ENCODE assay signal across 20 mouse cellular contexts in the genomic region with DNA sequence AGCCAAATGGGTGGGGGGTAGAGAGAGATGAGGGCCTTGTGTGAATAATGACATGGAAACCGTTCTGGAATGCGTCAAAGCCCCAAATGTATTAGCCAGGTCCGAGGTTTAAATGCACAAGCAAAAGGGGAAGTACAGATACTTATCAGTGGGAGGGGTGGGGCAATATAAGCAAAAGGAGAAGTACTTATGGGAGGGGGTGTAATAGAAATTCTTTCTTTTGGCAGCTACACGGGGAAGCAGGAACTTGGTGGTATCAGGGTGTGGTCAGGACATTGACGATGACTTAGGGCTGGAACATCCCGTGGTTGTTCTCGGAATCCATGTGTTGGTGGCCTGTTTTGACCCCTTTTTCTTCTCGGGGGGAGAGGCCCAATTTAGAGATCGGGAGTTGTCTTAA. TPM values are rescaled to one million over a fixed set of nuclear protein-coding genes. Genes with fewer than 3 reads are reported as not detected.
DNase-seq lines count a peak whose midpoint lies in the region; TF ChIP-seq lines count a peak whose summit lies in the region.
"Not testable (repeated sequence)": the region's sequence is repeated elsewhere in the genome, so short reads cannot be mapped to it uniquely, and the experiment has no call there.
"Had no signal": no experiment of that assay in that cellular context is flagged by ENCODE, and none has a peak within 500 bp of the region (broad histone marks: within the 10 kb centered on the region; RNA-seq: fewer than 3 reads in every experiment).

No protein-coding gene starts in this region.

- not testable (repeated sequence) for H3K79me2 ChIP-seq in MEL (ENCODE audit: control insufficient read depth, insufficient read depth, low read length, poor library complexity)

- peaks cover 14 to 16% of the 10 kb centered on the region in 2 experiments for H3K4me1 ChIP-seq in MEL (ENCODE audit: control insufficient read depth in 1 of 2, insufficient read depth in 2 of 2, low read length in 2 of 2)

- not testable (repeated sequence) for TF ChIP-seq RAD21 in MEL (IDR thresholded peaks at IDR 0.05; ENCODE audit: low read depth, low read length)

- peaks cover 0 to 21% of the 10 kb centered on the region in 2 experiments; a peak in 2 of 4 replicates for H3K36me3 ChIP-seq in MEL (ENCODE audit: control insufficient read depth in 1 of 2, insufficient read depth in 2 of 2, low read length in 2 of 2)

- peak overlapping the region; percentile 85 for H3K27ac ChIP-seq in MEL (ENCODE audit: control insufficient read depth, low read depth, low read length)

- H3K9ac ChIP-seq in MEL (ENCODE audit: control insufficient read depth, low read depth, low read length, poor library complexity, severe bottlenecking), result not testable (repeated sequence)

- not testable (repeated sequence) for TF ChIP-seq CTCF in MEL (IDR thresholded peaks at IDR 0.05 in 2 of 3, conservative IDR thresholded peaks at IDR 0.05 in 1 of 3; ENCODE audit: control insufficient read depth in 1 of 3, insufficient read depth in 1 of 3, low read depth in 2 of 3, low read length in 3 of 3, poor library complexity in 1 of 3, severe bottlenecking in 1 of 3)

- TF ChIP-seq EP300 in MEL (IDR thresholded peaks at IDR 0.05; ENCODE audit: low read depth in 1 of 2, low read length in 2 of 2), result peak; percentile 71 to 72

- peak; percentile 69 for DNase-seq in 416B (ENCODE audit: low read depth)
- peak; percentile 86 for DNase-seq in MEL (ENCODE audit: low read depth, low spot score)
- peak; percentile 68 for DNase-seq in MEL-GATA-1-ER (ENCODE audit: extremely low read depth, low read depth)

- H3K27me3 ChIP-seq in MEL (ENCODE audit: control insufficient read depth in 1 of 2, insufficient read depth in 2 of 2, low read length in 2 of 2), result not testable (repeated sequence)

- TF ChIP-seq POLR2A in MEL (IDR thresholded peaks at IDR 0.05; ENCODE audit: control insufficient read depth in 1 of 2, insufficient read depth in 1 of 2, low read depth in 1 of 2, low read length in 2 of 2, poor library complexity in 1 of 2), result not testable (repeated sequence)

- not testable (repeated sequence) for H3K9me3 ChIP-seq in MEL (replicated peaks; ENCODE audit: insufficient read depth, low read length)

- H3K4me3 ChIP-seq in MEL (ENCODE audit: control insufficient read depth in 1 of 2, insufficient read depth in 1 of 2, low read depth in 2 of 2, low read length in 2 of 2), result not testable (repeated sequence)

TF ChIP-seq in MEL, 35 proteins besides CTCF, POLR2A, EP300 and RAD21:
- TF ChIP-seq SIN3A (IDR thresholded peaks at IDR 0.05; ENCODE audit: low read length), result 0 out of 2 replicates have a peak, but pooled peaks have one; percentile 38
- peak; percentile 66; the same call in 1 of the 2 replicates for TF ChIP-seq ETS1 (IDR thresholded peaks at IDR 0.05; ENCODE audit: low read depth, low read length)
- 0 out of 2 replicates have a peak, but pooled peaks have one; percentile 4 for TF ChIP-seq TCF12 (IDR thresholded peaks at IDR 0.05; ENCODE audit: low read depth, low read length)
- 0 out of 2 replicates have a peak, but pooled peaks have one; percentile 24 for TF ChIP-seq MYC (IDR thresholded peaks at IDR 0.05; ENCODE audit: low read depth, low read length)
- TF ChIP-seq MAX (IDR thresholded peaks at IDR 0.05; ENCODE audit: low read length), result 0 out of 2 replicates have a peak, but pooled peaks have one; percentile 13
- peak; percentile 62; the same call in 1 of the 2 replicates for TF ChIP-seq GATA1 (IDR thresholded peaks at IDR 0.05; ENCODE audit: low read depth, low read length)

RNA-seq across cellular contexts. Expression of a gene that starts 1.0 kb away (rescaled TPM):
- not detected in 2 replicates for total RNA-seq in MEL (2012; rRNA removed)
- polyA plus RNA-seq in MEL (2012; ENCODE audit: insufficient read depth in 1 of 2, insufficient read length in 2 of 2, low read depth in 1 of 2, low replicate concordance in 2 of 2, missing spikeins in 1 of 2), result not detected
- total RNA-seq: adrenal gland, adult 18-20 months; adrenal gland, adult 2 months; adrenal gland, adult 8-10 months; adrenal gland, postnatal 10 days; adrenal gland, postnatal 14 days; adrenal gland, postnatal 25 days; adrenal gland, postnatal 36 days; adrenal gland, postnatal 4 days; CH12.LX; ES-E14; G1E had no signal
- polyA plus RNA-seq: adrenal gland, adult 2 months; brain, embryonic 14.5 days; C2C12; CD4-positive, CD25-positive, alpha-beta regulatory T cell, adult 4 months; cerebellum, adult 2 months; G1E; Patski had no signal

RNA-seq across cellular contexts. Expression of a gene that starts 11.1 kb away (rescaled TPM):
- not detected in 2 replicates for total RNA-seq in MEL (2012; rRNA removed)
- polyA plus RNA-seq in MEL (2012; ENCODE audit: insufficient read depth in 1 of 2, insufficient read length in 2 of 2, low read depth in 1 of 2, low replicate concordance in 2 of 2, missing spikeins in 1 of 2), result not detected
- total RNA-seq: adrenal gland, adult 18-20 months; adrenal gland, adult 2 months; adrenal gland, adult 8-10 months; adrenal gland, postnatal 10 days; adrenal gland, postnatal 14 days; adrenal gland, postnatal 25 days; adrenal gland, postnatal 36 days; adrenal gland, postnatal 4 days; CH12.LX; ES-E14; G1E had no signal
- polyA plus RNA-seq: activated CD4-positive, CD25-positive, alpha-beta regulatory T cell, adult 4 months; adrenal gland, adult 2 months; brain, embryonic 14.5 days; C2C12; CD4-positive, CD25-positive, alpha-beta regulatory T cell, adult 4 months; cerebellum, adult 2 months; G1E; Patski had no signal

RNA-seq across cellular contexts. Expression of a gene that starts 15.1 kb away (rescaled TPM):
- total RNA-seq in MEL (2012; rRNA removed), result 0.08 TPM in 1 of 2 replicates, not detected in the other
- under 1 TPM in 1 of 2 experiments, not detected in 1; 0.03 TPM for polyA plus RNA-seq in MEL (2012; ENCODE audit: insufficient read depth in 1 of 2, insufficient read length in 2 of 2, low read depth in 1 of 2, low replicate concordance in 2 of 2, missing spikeins in 1 of 2)
- total RNA-seq: adrenal gland, adult 18-20 months; adrenal gland, adult 2 months; adrenal gland, adult 8-10 months; adrenal gland, postnatal 10 days; adrenal gland, postnatal 14 days; adrenal gland, postnatal 25 days; adrenal gland, postnatal 36 days; adrenal gland, postnatal 4 days; CH12.LX; ES-E14 had no signal
- polyA plus RNA-seq: activated CD4-positive, CD25-positive, alpha-beta regulatory T cell, adult 4 months; adrenal gland, adult 2 months; brain, embryonic 14.5 days; C2C12; CD4-positive, CD25-positive, alpha-beta regulatory T cell, adult 4 months; cerebellum, adult 2 months; G1E; Patski had no signal

RNA-seq across cellular contexts. Expression of a gene that starts 30.5 kb away (rescaled TPM):
- total RNA-seq in MEL (2012; rRNA removed), result not detected in 2 replicates
- not detected for polyA plus RNA-seq in MEL (2012; ENCODE audit: insufficient read depth in 1 of 2, insufficient read length in 2 of 2, low read depth in 1 of 2, low replicate concordance in 2 of 2, missing spikeins in 1 of 2)
- total RNA-seq: adrenal gland, adult 18-20 months; adrenal gland, adult 2 months; adrenal gland, adult 8-10 months; adrenal gland, postnatal 10 days; adrenal gland, postnatal 25 days; adrenal gland, postnatal 36 days; CH12.LX; ES-E14 had no signal
- polyA plus RNA-seq: activated CD4-positive, CD25-positive, alpha-beta regulatory T cell, adult 4 months; adrenal gland, adult 2 months; brain, embryonic 14.5 days; C2C12; CD4-positive, CD25-positive, alpha-beta regulatory T cell, adult 4 months; G1E; Patski had no signal

RNA-seq across cellular contexts. Expression of a gene that starts 43.4 kb away (rescaled TPM):
- not detected in 2 replicates for total RNA-seq in MEL (2012; rRNA removed)
- polyA plus RNA-seq in MEL (2012; ENCODE audit: insufficient read depth in 1 of 2, insufficient read length in 2 of 2, low read depth in 1 of 2, low replicate concordance in 2 of 2, missing spikeins in 1 of 2), result not detected
- total RNA-seq: adrenal gland, adult 18-20 months; adrenal gland, adult 2 months; adrenal gland, adult 8-10 months; adrenal gland, postnatal 10 days; adrenal gland, postnatal 14 days; adrenal gland, postnatal 25 days; adrenal gland, postnatal 36 days; adrenal gland, postnatal 4 days; CH12.LX; ES-E14; G1E had no signal
- polyA plus RNA-seq: activated CD4-positive, CD25-positive, alpha-beta regulatory T cell, adult 4 months; adrenal gland, adult 2 months; brain, embryonic 14.5 days; C2C12; CD4-positive, CD25-positive, alpha-beta regulatory T cell, adult 4 months; cerebellum, adult 2 months; G1E; Patski had no signal
